Mouse (Mus musculus) CH12F3 (cell line): ENCODE measurements around the gene Rasgrf2.
"Not testable (repeated sequence)": the region's sequence is repeated elsewhere in the genome, so short reads cannot be mapped to it uniquely, and the experiment has no call there.

ENCODE experiments used
- in situ Hi-C: fragments of 300-500 bp; cut with MboI; formaldehyde crosslinking; loops from 2 replicates; pipeline ENCODE4 v1.14.3; 2020; ENCODE audit warnings: low sequenced_read_pairs

Gene Rasgrf2

DNA sequence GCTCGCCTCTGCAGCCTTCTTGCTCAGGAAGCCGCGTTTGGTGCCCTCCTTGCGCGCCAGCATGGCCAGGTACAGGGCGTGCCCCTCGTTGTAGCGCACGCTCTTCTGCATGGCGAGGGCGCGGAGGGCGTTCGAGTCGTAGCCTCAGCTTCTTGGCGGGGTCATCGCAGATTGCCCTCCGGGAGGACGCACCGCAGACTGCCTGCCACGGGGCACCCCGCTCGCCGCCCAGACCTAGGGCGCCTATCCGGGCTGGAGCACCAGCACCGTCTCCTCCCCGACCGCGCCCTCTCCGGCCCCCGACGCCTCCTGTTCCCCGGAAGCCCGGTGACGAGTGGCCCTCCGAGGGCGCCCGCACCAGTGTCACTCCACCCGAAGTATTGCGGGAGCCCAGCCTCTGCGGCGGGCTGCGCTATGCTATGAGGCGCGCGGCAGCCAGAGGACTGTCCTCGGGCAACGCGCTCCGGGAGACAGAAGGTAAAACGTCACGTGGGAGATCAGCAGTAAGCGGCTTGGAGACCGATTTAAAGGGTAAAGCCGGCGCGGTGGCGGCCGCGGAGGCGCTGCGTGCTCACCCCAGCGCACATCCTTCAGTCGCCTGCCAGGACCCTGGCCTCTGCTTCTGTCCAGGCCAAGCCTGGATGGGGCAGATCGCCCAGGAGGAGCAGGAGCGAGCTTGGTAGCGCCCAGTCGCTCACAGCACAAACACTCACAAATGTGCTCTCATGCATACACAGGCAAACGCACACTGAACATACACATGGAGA is at the start of gene Rasgrf2:
Gene Rasgrf2 (minus strand): TSS at position 273 of the 767 bp plus-strand sequence.
- in situ Hi-C loops: no loop called here

DNA sequence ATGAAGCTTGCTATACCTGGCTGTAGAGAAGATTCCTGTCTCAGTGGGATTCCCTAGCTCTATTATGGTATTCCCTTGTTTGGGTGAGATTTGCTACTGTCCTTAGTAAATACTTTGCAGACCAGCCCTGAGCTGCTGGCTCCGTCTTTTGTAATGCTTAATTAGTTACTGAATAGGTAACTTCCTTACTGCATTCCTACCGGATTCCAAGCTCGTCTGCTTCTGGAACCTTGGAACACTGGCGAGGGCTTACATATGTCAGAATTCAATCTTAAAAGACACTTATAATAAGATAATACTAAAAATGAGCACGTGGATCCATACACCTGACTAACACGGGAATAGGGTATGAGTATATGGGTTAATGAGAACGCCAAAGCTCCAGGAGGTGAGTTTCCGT is 41.2 kb upstream of the Rasgrf2 start:
- in situ Hi-C loops: not testable (repeated sequence)

DNA sequence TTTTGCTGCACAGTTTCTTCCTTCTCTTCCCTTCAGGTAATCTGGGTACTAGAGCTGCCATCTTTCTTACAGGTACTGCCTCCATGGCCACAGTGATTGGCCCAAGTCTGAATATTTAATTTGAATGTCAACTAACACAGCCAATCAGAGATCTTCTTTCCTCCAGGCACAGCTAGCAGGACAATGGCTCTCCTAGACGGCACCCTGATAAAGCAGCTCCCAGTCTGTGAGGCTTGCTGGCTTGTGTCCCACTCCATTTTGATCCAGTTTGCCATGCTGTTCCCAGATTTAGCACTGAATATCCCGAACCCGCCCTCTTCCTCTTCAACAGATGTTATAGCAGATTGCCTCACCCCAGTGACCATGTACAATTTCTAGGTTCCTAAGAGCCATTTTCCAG is 19.1 kb upstream of the Rasgrf2 start:
- in situ Hi-C loops: no loop called here

DNA sequence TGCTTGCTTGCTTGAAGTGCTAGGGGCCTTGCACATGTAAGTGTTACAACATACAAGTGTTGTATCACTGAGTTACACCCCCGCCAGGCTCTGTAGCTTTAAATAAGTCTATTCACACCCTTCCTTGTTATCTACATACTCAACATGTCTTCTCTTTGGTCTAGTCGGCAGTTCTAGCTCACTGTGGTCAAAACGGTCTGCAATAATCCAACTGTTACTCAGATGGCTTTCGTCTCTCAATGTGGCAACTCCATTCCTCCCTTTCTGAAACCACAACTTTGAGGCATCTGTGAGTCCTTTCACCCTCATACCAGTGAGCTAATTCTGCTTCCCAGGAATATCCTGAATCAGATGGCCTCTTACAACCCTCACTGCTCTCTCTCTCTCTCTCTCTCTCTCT is 17.4 kb upstream of the Rasgrf2 start:
- in situ Hi-C loops: no loop called here

DNA sequence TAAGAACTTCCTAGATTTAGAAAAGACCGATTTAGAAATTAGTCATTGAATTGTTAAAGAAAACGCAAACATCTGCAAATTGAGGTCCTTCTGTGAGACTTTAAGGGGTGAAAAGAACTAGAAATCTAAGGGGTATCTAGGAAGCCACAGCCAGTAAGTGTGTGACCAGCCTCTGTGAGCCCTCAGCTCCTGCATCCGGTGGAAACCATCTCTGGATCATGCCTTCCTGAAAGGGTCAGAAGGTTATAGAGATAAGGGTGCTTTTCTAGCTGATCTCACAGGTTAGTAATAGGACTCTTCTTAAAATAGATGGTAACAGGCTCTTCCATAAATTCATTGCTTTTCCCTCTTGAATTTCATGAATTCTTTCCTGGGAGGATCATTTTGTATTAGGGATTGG is 3.3 kb upstream of the Rasgrf2 start:
- in situ Hi-C loops: no loop called here

DNA sequence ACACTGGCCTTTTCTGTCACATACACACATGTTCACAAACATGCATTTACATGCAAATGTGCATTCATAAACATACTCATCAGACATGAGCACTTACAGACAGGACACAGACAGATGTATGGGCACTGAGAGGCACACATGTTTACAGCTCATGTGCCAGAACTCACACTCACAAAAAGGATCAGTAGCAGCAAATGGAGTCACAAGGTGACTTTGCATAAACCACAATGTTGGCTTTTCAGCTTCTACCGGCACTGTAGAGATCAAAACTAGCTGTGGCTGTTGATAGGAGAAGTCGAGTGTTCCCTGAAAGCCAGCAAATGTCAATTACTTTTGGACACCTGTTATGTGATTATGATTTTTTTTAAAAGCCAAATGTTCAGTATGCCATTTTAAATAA is 1.1 kb upstream of the Rasgrf2 start:
- in situ Hi-C loops: no loop called here

DNA sequence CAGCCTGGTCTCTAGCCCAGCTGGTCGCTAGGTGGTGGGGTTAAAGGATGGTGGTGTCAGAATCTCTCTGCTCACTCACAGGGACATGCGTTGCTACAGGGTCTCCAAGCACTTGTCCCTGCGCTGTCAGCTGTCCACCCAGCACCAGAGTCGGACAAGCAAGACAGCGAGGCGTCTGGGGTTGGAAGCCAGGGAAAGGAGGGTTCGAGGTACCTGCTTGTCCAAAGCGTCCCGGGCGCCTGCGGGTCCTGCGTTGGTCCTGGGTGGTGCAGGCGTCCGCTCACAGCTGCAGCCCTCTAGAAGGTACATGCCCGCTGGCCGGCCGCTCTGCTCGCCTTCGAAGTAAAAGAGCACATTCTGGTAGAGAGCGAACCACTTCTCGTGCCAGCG is 467 bp downstream of the Rasgrf2 start:
- in situ Hi-C loops: no loop called here

DNA sequence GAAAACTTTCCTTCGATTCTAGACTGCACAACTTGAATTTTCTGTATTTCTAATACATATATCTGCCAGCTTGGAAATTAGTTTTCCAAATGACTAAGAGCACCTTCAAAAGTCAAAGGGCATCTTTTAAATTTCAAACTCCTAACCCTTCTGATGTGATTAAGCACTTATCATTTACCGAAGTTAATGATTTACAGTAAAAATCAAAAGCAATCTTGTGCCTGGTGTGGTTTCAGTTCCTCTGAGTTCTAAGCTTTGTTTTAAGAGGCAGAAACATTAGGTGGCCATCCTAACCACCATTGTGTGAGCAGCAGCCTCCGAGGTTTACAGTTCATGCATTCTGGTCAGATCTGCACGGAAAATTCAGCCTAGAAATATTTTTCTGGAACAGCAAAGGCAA is 1.6 kb downstream of the Rasgrf2 start:
- in situ Hi-C loops: no loop called here

DNA sequence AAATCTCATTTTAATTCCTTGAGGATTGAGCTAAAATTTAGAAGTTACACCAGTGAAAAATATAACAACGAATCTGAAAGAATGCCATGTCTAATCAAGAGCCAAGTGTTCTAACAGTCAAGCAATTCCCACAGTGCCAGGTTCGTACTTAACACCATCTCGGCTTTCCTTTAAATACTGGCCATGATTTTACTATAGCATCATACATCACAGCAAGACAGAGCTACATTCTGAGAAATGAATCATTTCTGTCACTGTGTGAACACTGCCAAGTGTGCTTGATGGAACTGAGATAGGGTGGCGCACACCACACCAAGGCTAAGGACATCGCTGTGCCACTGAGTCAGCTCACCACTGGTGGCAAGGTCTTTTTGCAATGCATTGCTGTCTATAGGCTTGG is 5.6 kb downstream of the Rasgrf2 start:
- in situ Hi-C loops: no loop called here

DNA sequence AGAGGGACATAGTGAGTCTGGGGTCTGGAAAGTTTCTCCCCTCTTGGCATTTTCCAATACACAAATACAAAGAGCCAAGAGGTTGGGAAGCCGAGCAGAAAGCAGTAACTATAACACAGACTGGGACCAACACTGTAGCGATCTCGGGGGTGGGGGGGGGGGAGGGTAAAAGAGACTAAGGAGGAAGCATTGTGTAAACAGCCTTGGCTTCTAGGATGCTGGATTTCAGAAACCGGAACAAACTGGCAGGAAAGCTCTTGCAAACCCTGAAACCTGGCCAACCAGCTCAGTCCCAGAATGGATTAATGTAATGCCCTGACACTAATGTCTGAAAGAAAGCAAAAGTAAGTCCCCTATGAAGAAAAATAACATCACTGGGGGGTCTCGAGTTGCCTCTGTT is 11.8 kb downstream of the Rasgrf2 start:
- in situ Hi-C loops: no loop called here

DNA sequence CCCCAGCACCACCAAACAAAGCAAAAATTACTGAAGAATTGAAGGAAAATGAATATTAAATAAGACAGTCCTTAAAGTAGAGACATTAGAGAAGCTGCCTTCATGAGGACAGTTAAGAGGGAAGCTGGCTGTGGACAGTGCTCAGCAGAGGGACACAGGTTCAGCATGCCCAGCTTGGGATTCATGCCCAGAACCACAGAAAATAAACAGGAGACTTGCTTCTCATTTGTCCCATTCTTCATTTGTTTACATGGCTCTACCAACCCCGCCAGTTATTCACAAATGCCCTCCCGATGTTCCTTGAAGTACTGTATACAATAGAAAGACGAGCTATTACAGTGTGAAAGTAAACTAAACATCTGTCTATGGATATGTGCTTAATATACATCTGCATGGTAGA is 17.4 kb downstream of the Rasgrf2 start:
- in situ Hi-C loops: no loop called here

DNA sequence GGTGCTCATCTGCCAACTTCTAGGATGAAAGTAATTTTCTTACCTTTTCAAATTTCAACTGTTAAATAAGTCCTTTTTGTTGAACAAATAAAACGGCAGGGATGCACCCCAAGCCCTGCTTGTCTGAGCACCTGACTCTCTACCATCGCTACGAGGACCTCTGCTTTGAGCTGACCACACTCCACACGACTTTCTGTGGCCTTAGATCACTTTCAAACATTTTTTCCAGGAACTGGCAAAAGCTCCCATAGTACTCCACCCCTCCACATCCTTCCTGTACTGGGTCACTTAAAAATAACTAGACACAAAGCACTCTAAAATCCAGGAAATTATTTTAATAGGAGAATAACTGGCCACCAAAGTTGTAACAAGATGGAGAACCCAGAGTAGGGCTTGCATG is 23.2 kb downstream of the Rasgrf2 start:
- in situ Hi-C loops: no loop called here

DNA sequence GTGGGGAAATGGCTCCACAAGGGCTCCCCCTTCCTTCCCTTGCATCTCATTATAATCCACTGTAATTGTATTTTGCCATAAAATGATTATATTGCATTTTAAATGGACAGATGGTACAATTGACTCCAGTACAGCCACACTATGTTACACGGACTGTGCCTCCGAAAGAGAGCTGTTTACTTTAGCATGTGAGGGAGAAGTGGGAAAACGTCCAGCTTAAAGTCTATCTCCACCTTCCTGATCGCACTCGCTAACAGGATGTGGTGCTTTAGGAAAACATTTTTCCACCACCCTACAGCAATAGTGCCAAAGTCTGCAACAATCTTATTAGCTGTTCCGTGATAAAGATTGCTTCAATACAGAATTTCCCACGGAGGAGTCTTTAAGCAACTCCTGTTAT is 27.2 kb downstream of the Rasgrf2 start:
- in situ Hi-C loops: no loop called here

DNA sequence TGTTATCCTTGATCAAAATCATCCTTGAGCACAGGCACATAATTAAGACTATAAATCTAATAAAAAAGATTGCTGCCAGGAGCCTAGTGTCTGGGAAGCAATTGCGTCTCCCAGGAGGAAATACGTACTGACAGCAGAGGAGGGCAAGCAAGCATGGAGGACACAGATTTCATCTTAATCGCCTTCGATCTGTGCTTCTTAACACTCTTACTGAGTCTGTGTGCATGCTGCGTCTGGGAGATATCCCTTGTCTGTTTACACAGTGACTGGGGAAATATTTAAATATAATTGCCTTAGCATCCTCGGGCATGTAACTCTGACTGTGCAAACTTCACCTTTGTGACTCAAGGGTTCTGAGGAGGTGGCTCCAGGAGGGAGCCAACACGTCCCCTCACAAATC is 33.0 kb downstream of the Rasgrf2 start:
- in situ Hi-C loops: no loop called here

DNA sequence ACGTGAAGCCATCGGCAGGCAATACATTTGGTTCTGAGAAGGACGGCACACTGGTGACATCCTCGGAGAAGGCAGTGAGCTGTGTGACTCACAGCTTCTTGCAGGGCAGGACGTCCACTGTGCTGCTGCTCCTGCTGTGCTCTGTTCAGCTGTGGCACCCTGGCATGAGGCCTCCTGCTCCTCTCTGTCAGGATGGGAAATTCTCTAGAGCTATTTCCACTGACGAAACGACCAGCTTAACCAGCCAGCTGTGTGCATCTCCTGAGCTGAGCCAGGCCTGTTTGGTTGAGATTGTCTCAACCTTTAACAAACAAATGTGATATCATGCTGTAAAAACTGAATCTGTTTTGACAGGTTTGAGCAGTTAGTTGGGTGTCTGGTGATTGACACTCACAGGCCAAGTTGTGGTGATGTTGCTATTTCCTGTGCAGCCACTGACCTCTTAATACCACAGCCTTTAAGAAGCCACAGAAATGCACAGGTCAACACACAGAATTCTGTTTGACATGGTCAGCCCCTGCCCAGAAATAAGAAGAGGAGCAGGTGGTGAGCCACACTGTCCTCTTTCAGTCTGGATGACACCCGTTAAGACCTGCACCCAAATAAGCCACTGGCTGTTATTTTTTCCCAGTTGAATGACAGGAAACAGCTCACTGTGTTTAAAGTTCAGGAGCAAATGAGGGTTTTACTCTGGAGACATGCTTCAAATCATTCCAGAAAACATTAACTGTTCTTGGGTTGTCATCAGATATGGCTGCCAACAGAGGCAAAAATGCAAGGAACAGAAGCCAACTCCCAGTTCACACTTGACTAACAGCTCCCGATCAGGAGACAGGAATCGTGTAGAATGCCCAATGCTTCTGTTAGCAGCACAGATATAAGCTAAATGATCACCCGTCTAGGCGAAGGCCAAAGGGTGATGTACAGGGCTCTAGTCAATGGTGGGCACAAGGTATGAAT is 36.0 kb downstream of the Rasgrf2 start:
- in situ Hi-C loops: no loop called here

DNA sequence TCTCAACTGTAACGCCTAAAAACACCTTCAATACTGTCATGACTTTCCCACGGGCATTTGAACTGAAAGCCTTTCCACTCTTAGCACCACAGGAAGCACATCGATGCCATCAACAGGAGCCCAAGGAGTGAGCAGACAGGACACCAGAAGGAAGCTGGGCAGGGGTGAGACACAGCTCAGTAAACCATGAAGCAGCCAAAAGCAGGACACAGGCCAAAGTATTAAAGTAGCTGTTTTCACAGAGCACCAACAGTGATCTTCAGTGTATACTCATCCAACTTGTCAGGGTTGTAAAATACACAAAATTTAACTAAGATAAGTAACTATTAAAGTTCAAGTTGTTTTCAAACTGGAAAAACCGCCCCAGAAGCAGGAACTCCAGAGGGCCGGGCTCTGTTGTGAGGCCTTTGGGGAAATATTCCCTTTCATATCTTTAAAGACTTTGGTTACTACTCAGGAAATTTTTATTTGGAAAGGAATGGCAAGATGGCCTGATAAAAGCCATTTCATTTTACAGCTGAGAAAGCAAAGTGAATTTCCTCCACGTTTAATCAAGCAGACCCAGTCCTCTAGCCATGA is 37.7 kb downstream of the Rasgrf2 start:
- in situ Hi-C loops: no loop called here

DNA sequence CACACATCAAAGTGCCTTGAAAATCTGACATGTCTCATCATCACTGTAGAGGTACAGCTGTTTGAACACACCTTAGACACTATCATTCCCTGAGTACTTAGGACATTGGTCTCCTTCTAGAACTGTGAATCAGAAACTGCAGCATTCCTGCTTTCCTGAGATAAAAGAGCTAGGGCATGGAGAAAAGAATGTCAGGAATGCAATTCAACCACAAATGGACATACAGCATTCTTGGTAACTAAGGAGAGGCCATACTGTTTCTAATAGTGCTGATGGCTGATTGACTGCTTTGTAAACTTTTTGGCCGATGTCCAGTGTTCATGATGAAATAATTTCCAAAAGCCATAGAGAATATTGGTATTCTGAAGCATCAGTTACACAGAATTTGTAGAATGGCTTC is 58.3 kb downstream of the Rasgrf2 start:
- in situ Hi-C loops: no loop called here

DNA sequence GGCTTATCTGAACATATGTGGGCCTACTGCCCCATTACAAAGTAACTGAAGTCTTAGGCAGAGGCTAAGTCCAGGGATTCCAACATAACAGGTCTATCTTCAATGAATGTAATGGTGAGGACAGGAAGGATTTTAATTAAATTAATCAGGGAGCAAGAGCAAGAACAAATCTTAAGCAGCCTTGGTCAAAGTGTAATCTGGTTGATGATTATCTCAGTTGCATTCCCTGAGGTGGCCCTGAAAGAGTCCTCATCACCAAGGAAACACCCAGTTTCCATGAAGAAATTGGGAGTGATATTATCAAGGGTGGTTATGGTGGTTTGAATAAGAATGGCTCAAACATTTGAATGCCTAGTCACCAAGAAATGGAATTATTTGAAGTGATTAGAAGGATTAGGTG is 62.8 kb downstream of the Rasgrf2 start:
- in situ Hi-C loops: no loop called here

DNA sequence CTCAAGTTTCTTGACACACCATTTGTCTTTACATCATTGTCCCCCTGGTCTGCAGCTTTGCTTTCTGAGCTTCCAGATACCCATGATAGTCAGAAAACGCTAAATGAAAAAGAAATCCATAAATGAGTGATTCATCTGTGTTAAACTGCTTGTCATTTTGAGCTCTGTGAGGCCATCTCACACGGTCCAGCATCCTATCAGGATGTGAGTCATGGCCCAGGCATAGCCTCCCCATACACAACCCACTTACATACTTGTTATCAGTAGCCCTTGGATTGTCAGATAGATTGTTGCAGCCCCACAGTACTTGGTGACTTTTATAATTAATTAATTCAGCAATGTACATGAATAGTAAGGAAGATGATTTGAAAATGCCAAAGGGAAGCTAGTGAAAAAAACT is 63.6 kb downstream of the Rasgrf2 start:
- in situ Hi-C loops: no loop called here

DNA sequence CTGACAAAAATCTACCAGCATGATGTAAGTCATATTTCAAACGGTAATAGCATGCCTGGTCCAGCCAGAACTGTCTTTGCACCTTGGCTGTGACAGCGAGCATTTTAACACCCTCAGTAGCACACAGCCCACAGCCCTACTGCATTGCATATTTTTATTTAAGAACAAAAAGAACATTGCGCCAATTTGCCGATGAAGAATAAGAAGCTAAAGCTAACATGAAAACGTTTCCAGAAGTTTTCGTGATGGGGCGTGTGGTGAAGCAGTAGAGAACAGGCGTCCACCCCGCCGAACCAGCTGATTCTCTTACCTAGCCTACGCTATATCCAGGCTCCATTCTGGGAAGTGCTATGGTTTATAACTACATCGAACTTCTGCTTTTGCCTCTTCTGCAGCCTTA is 77.7 kb downstream of the Rasgrf2 start:
- in situ Hi-C loops: no loop called here

DNA sequence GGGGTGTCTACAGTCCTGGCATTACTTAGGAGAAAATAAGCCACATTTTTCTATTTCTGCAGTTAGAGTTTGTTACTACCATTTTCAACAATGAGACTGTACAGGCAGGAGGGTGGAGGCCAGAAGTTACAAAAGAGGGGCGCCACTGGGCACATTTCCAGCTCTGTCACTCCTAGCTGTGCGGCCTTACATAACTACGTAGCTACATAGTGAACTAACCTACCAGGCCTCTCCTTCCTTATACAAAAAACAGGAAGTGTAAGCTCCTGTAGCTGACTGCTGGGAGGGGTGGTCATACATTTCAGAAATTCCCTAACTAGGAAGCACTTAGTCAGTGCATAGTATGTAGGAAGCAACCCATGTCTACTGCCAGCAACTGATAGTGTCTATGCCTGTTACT is 78.5 kb downstream of the Rasgrf2 start:
- in situ Hi-C loops: no loop called here

DNA sequence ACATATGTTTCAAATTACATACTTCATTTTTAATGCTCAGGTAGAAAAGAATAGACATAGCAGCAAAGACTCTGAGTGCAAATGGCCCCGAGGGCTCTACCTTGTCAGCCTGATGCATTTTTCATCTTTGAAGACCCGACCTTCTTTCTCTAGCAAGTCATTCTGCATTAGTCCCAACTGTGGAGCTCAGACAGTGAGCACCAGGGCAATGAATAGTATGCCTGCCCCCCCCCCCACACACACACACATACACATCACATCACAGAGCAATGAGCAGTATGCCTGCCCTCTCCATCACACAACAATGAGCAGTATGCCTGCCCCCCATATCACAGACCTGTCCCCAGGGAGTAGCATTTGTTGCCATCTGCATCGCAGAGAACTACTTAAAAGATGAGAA is 80.2 kb downstream of the Rasgrf2 start:
- in situ Hi-C loops: no loop called here
